Mouse (Mus musculus): ENCODE measurements at regions not wholly inside any gene's neighbourhood (a gene's known extent, or its start where the extent isn't known, plus 50 kb on each side); places are given as distances from the start of the nearest gene placed in this dataset.

DNA sequence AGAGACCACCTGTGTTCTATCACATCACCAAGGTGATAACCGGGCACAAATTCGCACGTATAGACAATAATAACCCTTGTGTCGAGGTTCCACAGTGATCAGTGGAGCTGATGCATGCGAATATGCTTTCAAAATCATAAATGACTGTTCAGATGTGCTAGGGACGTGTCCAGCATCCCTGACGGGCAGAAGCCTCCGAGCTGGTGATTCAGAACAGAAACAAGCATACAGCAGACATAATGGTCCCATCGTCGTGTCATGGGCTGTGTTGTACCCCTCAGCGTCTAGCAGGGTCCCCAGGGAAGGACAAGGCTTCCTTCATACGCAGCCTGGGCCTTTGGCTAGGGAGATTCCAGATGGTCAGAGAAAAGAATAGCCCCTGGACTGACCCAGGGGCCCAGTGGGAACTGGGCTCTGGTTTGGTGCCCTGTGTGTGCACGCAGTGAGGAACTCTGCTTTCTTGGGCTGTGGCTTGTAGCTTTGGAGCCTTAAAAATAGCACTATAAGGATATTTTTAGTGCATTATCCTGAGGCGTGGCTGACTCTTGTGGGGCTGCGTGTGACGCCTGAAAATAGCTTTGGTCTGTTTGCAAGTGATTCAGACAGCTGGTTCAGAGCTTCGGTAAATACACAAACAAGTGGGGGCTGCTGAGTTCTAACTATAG, 137.3 kb downstream of the Fam43a start:
- no peak for DNase-seq

DNA sequence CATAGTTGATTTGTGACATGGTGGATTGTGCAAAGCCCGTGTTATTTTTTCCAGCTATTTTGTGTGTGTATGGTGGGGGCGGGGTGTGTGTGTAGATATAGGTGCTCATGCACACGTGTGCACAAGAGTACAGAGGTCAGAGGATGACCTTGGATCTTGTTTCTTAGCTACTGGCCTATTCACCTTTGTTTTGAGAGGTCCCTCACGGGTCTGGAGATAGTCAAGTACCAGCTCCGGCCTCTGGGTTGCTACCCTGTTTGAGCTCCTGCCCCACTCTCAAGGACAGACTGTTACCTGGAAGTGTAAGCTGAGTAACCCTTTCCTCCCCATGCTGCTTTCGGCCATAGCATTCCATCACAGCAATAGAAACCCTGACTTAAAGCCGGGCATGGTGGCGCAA, 138.0 kb downstream of the Fam43a start:
- no peak for DNase-seq

DNA sequence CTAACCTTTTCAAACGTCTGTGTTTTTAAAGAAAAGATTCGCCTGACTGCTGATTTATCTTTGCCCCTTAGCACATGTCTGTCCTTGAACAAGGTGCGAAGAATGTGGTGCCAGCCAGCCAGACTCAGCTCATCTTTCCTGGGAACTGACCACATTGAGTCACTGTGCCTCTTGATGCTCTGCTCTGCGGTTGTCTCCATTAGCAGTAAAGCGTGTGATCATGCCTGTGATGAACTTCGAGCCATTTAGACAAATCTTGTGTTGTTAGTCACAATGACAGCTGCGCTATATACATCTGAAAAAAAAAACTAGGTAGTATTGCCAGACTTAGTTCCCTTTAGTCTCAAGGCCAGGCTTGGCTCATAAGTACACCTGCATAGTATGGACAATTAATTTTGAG, 140.1 kb downstream of the Fam43a start:
- no peak for DNase-seq

DNA sequence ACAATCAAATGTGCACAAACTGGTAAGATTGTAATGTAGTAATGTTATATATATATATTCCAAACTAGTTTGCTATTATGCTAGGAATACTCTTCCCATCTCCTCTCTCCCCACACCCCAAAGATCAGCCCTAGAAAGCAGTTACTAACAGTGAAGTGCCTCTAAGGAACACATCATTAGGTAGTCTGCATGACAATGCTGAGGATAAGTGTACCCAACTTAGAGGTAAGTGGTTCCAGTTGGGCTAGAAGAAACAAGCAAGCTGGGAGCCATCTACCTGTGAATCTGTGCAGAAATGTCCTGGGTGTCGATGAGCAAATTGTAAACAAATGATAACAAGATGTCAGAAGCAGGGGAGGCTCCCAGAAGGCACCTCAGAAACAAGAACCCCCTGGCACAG, 141.7 kb downstream of the Fam43a start:
- no peak for DNase-seq

DNA sequence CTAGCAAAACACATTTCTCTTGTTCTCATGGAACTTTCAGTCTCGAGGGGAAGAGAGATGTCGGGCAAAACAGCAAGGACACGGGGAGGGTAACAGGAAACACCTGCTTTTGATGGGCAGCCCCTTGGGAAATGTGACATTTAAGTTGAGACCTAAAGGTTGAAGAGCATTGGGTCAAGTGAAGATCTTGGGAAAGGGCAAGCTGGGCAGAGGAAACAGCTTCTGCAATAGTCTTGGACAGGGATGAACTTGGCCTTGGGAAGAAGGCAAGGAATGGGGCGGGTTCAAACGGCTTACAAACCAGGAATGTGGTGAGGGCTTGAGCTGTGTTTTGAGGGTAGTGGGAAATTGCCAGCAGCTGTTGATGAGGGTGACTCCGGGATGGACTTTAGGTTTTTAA, 143.0 kb downstream of the Fam43a start:
- DNase-seq: no peak

DNA sequence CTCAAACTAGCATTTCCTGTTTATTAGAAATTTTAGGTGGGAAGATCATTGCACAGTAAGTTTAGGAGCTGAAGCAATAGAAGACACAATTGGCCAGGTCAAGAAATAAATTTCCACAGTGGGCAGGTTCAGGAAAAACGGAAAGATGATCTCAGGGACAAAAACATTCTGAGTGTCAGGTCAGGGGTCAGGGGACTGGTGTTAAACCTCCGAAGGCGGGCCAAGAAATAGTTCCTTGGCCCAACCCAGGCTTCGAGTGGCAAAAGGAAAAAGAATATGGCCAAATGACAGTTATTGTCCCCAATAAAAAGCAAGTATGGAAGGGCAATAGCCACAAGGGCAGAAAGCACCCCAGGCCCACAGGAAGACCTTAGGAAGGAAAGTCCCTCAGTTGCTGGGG, 144.0 kb downstream of the Fam43a start:
- DNase-seq: no peak

DNA sequence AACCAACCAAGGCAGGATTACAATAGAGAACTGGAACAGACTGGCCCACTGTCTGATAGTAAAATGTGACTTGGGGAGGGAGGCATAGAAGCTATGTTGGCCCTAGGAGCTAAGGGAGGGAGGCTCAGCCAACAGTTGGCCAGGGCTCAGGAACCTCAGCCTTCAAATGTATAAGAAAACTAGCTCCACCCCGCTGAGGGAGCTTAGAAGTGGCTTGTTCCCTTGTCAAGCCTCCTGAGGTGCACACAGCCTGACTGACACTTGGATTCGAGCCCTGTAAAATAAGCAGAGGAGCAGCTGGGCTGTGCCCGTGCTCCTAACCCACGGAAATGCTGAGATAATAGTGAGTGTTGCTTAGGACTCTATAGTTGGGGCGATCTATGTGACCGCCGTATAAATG, 144.7 kb downstream of the Fam43a start:
- DNase-seq: no peak

DNA sequence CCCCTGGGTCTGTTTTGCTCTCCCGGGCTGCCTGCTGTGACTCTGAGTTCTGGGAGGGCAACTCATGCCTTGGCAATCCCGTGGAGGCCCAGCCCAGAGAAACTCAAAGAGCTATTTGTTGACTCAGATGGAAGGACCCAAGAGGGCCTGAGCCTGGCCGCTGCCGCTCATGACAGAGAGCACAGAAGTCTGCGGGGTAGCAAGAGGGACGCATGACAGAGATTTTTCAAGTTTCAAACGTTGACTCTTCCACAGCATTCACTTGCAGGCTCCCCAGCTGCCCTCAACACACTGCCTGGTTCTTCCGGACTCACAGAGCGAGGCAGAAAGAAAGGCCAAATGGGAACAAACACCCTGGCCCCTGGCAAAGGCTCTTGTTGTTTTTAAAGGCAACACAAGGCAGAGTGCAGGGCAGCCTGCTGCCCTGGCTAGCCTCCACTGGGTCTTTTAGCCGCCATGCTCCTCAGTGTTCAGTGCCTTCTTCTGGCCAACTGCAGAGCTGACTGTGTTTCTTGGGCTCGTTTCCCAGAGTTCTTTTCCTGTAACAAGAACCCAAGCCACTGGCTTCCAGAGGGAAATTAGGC, 146.2 kb downstream of the Fam43a start:
- DNase-seq: peak; percentile 76

DNA sequence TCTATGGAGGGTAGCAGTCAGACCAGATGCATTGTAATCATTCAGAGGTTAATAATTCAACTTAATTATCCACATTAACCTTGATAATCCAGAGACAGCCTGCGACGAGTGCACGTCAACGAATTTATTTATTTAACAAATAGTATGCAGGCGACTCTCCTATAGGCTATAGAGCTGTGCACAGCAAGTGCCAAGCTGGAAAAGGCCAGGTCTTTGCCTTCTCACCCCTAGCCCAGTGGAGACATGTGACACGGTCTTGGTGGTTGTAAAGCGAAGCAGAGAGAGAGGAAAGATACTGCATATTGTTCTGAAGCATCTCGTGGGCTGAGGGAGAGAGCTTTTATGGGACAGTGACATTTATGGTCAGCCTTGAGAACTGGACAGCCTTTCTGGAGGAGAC, 146.7 kb downstream of the Fam43a start:
- DNase-seq: peak; percentile 38

DNA sequence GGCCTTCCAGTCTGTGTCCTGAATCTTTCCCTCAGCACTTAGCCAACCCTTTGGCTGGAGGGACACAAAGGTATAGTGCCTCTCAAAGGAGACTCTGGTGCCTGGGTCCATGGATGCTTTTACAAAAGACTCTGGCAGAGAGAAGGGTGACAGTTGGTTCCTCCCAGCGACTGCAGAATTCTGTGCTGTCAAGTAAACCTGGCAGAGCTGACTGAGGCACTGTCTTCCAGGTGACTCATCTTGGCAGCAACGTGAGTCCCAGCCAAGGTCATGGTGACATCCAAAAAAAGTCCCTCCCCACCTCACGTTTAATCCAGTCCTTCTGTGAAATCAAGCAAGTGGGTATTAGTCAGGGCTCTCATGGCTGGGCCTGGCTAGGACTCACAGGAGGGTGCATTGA, 150.3 kb downstream of the Fam43a start:
- no peak for DNase-seq

DNA sequence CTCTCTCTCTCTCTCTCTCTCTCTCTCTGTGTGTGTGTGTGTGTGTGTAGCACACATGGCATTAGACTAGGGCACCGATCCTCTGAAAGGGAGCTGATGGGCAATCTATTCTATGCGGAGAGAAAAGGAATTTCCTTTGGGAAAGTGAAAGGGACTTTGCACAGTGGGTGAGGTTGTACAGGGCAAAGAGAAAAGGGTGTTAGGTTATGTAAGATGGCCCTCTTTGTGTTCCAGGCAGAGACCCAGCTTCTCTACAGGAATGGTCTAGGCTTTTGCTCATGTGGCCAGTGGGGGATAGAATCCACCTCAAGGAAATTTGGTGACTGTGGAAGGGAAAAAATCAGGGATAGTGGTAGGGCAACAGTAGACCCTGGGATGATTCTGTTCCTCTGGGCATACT, 156.2 kb downstream of the Fam43a start:
- no peak for DNase-seq

DNA sequence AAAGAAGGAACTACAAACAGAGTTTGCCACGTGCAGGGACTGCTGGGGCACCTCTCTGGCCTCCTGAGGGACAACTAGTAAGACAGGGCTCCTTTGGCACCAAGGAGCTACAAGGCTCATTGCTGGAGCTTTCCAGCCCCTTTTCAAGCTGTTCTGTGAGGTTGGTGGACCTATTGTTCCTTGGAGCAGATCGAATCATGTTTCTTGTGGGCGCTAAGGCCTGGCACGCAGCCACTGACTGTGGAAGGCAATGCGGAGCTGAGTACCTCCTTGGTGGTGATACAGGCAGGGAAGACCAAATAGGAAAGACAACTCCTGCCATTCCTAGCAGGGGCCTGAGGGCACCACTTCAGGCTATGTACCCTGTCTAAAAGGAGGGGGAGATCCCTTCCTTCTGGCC, 157.2 kb downstream of the Fam43a start:
- no peak for DNase-seq

DNA sequence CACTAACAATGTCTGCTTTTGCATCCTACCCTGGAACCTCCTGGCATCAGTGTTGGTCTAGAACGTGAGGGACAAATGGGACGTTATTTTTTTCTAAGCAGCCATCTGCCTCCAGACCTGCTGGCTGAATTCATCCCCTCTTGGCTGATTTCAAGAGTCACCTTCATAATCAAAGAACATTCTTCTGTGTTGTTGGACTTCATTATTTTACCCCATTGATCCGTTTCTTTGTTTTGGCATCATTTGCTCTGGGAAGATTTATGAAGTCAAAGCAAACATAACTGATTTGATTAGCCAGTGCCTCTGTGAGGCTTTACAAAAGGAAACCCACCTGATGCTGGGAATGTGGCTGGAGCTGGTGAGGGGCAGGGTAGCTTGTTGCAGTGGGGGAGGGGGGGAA, 158.0 kb downstream of the Fam43a start:
- DNase-seq: no peak

DNA sequence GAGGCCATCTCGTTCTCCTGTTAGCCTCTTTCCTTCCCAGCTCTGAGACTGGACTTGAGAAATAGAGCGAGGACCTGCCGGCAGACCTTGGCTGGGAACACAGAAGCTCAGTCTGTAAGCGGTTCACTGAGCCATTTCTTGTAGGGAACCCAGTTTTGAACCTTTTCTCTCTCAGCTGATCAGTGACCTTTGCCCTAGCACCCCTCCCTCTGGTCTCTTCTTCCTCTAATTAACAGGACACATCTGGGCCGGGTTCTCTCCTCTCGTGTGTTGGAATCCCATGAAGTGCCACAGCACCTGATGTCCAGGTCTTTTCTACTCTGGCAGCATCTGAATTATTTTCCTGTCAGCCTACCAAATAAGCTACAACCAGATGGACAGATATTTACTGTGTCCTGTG, 158.5 kb downstream of the Fam43a start:
- DNase-seq: no peak

DNA sequence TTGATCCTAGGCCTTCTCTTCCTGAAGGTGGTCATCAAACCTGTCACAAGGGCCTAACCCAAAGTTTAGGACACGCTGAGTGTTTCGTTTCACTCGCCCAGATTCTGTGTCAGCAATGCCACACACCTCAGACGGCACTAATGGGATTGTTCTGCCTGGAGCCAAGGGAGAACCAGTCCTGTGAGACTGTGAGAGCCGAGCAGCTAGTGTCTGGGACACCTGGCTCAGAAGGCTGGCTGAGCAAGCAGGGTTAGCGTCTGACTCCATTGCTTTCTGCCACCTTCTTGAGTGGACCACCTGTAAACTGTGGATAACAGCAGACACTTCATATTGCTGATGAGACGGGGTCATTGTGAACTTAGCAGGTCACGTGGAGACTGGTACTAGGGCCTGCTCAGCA, 160.0 kb downstream of the Fam43a start:
- no peak for DNase-seq

DNA sequence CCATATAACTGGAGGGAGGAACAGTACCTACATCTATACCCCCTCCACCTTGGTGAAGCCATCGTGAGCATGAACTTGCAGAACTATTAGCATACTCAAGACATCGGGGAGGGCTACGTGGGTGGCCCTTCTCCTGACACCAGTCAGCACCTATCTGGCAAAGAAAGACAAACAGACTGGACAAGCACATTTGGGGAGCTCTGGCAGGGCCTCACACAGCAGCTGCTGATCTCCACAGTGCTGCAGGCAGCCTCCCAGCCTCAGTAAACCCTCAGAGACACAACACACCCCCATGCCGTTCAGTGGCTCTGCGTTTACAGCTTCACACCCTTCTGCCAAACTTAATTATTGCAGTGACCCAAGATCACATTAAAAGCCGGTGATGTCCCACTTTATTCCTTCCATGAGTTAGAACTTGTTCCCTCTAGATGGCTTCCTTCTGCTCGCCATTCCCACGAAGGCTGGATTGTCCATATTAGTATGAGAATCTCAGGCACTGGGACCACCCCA, 161.7 kb downstream of the Fam43a start:
- DNase-seq: no peak

DNA sequence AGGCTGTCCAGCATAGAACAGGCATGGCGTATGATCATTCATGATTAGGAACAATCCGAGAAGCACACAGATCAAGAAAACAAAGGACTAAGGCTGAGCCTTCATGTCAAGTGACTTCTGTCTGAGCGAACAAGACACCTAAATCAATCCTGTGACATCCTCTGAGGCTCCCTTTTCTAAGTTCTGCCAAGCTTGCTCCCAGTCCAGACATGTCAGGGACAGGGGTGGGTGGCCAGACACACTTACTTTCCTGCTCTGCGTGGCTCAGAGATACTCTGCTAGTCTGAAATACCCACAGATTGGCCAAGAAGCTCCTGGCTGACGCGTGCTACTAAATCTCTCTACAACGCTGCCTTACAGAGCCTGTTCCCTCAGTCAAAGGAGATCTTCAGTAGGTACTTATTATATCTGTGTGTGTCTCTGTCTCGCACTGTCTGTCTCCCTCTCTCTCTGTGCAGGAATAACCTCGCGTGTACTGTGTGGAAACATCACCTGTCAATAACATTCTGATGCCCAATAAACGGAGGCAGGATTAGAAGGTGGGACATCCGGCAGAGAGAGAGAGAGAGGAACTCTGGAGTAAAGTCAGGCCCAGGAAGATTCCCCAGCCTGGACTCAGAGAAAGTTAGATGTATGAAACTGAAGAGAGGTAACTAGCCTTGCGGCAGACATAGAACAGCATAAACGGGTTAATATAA, 163.5 kb downstream of the Fam43a start:
- DNase-seq: no peak

DNA sequence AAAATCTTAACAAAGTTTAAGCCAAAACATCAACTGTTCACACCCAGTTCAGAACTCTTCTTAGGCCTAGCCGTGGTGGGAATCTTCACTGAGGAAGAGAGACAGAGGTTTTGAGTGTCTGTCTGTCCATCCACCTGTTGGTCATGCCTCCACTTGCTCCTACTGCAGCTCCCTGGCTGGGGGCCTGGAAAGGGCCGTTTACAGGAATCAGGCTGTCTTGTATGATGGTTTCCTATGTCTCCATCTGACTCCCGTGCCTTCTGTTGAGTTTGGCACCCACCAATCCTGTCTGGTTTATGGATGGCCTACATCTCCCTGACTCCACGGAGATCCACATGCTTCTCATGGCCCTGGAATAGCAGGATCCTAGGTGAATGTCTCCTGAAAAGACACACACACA, 166.1 kb downstream of the Fam43a start:
- no peak for DNase-seq

DNA sequence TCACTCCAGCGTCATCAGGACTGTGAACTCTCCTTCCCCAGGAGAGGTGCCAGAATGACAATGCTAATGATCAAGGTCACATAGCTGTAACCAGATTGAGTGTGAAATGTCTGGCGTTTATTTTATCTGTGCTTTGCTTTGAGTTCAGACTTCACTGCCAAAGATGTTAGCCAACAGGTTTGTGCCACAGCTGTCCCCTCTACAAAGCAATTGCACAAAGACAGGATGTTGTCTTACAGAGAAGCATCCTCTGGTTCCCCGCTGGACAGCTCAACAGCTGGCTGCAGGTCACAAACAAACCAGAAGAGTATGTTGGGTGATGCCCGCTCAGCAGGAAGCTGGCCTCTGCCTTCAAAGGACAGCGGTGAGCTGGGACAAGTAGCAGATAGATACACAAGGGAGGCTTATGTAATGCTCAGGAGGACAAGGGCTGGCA, 169.5 kb downstream of the Fam43a start:
- DNase-seq: peak; percentile 65

DNA sequence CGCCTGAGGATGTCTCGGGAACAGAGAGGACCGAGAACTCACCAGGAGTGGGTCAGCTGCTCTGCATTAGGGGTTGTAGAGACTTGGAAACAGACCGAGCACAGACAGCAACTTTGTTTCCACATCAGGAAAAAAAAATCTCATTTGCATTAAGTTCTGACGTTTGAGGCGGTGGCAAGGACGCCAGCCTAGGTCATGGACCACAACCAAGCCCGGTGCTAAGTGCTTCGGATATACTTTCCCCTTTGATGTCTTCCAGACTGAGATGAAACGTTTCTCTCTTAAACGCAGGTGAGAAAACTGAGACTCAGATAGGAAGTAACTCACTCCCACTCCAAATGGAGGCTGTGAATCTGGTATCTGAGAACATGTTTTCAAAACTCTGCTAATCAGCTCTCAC, 169.9 kb downstream of the Fam43a start:
- no peak for DNase-seq

DNA sequence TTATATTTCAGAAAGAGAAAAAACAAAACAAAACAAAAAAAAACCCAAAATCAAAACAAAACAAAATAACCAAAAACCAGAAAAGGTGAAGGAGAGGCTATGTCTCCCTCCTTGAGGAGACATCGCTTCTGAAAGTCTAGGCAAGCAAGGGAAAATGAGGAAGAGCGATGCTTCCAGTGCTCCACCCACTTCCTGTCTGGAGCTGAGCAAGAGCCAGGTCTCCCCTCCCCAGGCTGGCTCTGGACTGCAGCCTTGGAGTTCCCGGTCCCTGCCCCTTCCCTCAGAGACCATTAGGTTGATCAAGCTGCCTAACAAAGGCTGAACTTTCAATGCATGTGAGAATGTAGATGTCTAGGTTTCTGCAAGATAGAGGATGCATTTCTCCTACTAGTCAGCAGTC, 173.3 kb downstream of the Fam43a start:
- peak; percentile 64 for DNase-seq

DNA sequence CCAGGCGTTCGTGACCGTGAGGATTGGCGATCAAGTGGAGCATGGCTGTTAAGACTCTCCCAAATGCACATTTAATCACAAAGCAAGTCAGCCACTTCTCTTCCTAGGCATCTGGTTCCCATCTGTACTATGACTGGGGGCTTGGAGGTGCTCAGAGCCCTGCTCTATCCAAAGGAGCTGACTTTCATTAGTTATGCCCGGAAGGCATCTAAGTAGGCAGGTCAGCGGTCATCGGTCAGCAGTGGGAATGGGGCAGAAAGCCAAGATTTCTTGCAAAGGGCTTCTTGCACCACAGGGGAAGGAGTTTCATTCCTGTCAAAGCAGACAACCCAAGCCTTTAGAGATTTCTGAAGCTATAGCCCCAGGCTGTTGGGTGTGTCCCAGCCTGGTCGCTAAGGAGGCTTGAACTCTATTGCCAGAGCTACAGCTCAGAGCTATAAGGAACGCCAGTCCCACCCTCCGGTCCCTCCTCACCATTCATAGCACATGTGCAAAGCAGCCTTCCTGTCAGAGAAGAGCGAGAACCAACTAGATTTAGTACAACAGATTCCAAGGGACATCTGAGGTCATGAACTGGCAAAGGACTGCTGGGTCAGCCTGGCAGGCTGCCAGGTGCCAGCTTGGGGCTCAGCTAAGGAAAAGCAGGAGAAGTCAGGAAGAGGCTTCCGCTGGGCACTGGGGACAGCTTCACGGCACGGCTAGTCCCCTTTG, 175.6 kb downstream of the Fam43a start:
- peak; percentile 74 for DNase-seq
